Mouse (Mus musculus) liver, adult 2 months (tissue): Measurements from ENCODE around the gene Vmn2r84. TPM values are rescaled to one million over a fixed set of nuclear protein-coding genes. Genes with fewer than 3 reads are reported as not detected.
A peak's percentile ranks its signal among the peaks of the same experiment; 100 is the strongest.
"Not testable (repeated sequence)": the region's sequence is repeated elsewhere in the genome, so short reads cannot be mapped to it uniquely, and the experiment has no call there.

ENCODE experiments used
- DNase-seq: peaks from one replicate; pipeline ENCODE4 v3.0.0-alpha.2; 2011; ENCODE audit warnings: low read depth, low spot score; ENCODE audit errors: extremely low read depth
- H3K27ac ChIP-seq: fragments of 200-500 bp; replicated peaks from 2 replicates; pipeline ENCODE4 v1.5.1; 2012; ENCODE audit warnings: low read depth, mild to moderate bottlenecking, control low read depth, inconsistent platforms, low read length; ENCODE audit not compliant: insufficient read depth
- H3K27me3 ChIP-seq: fragments of 200-500 bp; 2 replicates; pipeline ENCODE4 v1.6.1; 2012; ENCODE audit warnings: mild to moderate bottlenecking, moderate library complexity, low read length, inconsistent platforms; ENCODE audit not compliant: control insufficient read depth, insufficient read depth
- H3K36me3 ChIP-seq: fragments of 200-500 bp; 2 replicates; pipeline ENCODE4 v1.6.1; 2012; ENCODE audit warnings: low read length, inconsistent platforms; ENCODE audit not compliant: control insufficient read depth, insufficient read depth
- H3K4me1 ChIP-seq: fragments of 200-500 bp; 2 replicates; pipeline ENCODE4 v1.6.1; 2011; ENCODE audit warnings: low read length; ENCODE audit not compliant: control insufficient read depth, insufficient read depth
- H3K4me3 ChIP-seq: fragments of 200-500 bp; 2 replicates; pipeline ENCODE4 v1.5.1; 2011; ENCODE audit warnings: low read depth, mild to moderate bottlenecking, control low read depth, low read length, moderate library complexity; ENCODE audit not compliant: insufficient read depth
- H3K79me2 ChIP-seq: fragments of 200-500 bp; 2 replicates; pipeline ENCODE4 v1.6.1; 2012; ENCODE audit warnings: inconsistent platforms, mild to moderate bottlenecking, low read length, moderate library complexity; ENCODE audit not compliant: control insufficient read depth, insufficient read depth
- H3K9ac ChIP-seq: fragments of 200-500 bp; 2 replicates; pipeline ENCODE4 v1.6.1; 2012; ENCODE audit warnings: low read depth, mild to moderate bottlenecking, control low read depth, inconsistent platforms, low read length
- CTCF ChIP-seq: fragments of 200-500 bp; IDR thresholded peaks from 2 replicates; pipeline ENCODE4 v1.5.1; 2011; ENCODE audit warnings: low read depth, low read length, control low read depth
- POLR2A ChIP-seq: fragments of 200-500 bp; IDR thresholded peaks from 2 replicates; pipeline ENCODE4 v1.6.1; 2011; ENCODE audit warnings: low read length, control low read depth; ENCODE audit not compliant: insufficient read depth; ENCODE audit errors: extremely low read depth
- WGBS: fragments of 180-500 bp; shearing (Covaris S2); methylation state at CpG from one replicate; pipeline ENCODE4 v1.1.7; 2018; 5-methylcytosine and 5-hydroxymethylcytosine counted together
- polyA plus RNA-seq: library from polyadenylated mRNA; depleted of rRNA; stranded (reverse); fragments of >200 nt; gene quantifications from 2 replicates; pipeline ENCODE4 v1.2.3, GENCODE M21; 2012; rRNA removed
- total RNA-seq: library from RNA; depleted of rRNA; stranded (reverse); fragments of >200 nt; gene quantifications from 2 replicates; pipeline ENCODE4 v1.2.3, GENCODE M21; 2014; rRNA removed

The Vmn2r84 gene
- total and polyA plus RNA-seq, 2 experiments: not detected

DNA sequence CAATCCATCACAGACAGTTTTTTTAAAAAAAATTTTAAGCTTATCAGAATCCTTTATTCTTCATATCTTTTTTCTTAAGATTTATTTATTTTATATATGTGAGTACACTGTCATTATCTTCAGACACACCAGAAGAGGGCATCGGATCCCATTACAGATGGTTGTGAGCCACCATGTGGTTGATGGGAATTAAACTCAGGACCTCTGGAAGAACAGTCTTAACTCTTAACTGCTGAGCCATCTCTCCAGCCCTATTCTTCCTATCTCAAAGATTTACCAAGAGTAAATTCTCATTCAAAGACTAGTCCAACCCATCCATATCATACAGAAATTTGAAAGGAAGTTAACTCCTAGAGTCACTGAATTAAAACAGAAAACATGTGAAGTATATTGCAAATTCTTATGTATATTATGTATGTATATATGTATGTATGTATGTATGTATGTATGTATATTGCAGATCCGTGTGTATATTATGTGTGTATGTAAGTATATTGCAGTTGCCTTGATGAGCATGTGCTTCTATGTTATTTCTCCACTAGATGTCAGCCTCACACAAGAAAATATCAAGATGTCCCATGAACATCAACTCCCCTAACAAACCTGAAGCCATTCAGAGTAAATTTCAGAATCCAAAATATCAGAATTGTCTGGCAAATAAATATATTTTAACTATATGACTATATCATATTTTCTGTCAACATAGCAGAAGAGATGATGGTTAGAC is 30.5 kb downstream of the Vmn2r84 start:
- DNase-seq: peak; percentile 48
- Histone ChIP-seq H3K4me1 (no peaks in the 10 kb centered on the region), H3K4me3 (no peak overlapping the region), H3K27ac (no peak overlapping the region), H3K9ac (no peak overlapping the region), H3K27me3 (no peaks in the 10 kb centered on the region), H3K36me3 (no peaks in the 10 kb centered on the region), H3K79me2 (no peaks in the 10 kb centered on the region)
- WGBS: 54% methylated on average over 2 of the region's 2 CpGs
- TF ChIP-seq POLR2A: no peak
- peak; percentile 51 for TF ChIP-seq CTCF

DNA sequence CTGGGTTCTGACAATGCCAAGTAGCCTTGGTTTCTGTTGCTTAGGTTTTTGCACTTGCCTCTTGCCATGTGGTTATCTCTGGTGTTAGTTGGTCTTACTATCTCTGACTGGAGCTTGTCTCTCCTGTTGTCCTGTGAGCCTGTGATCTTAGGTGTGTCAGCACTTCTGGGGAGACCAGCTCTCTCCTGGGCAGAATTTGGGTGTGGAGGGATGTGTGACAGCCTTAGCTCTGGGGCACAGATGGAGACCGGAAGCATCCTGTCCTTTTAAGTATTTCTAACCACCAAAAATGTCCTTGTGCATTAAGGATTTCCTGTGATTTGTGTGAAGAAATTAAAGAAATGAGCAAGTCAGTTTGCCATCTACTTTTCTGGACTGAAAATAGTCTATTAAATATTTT is 50.1 kb downstream of the Vmn2r84 start:
- TF ChIP-seq POLR2A (no peak), CTCF (no peak)
- Histone ChIP-seq H3K9ac (no peak overlapping the region), H3K36me3 (no peaks in the 10 kb centered on the region), H3K27ac (no peak overlapping the region), H3K79me2 (no peaks in the 10 kb centered on the region), H3K27me3 (no peaks in the 10 kb centered on the region), H3K4me1 (no peaks in the 10 kb centered on the region), H3K4me3 (no peak overlapping the region)
- WGBS: 86% methylated on average over 1 of the region's 1 CpGs
- DNase-seq: no peak

DNA sequence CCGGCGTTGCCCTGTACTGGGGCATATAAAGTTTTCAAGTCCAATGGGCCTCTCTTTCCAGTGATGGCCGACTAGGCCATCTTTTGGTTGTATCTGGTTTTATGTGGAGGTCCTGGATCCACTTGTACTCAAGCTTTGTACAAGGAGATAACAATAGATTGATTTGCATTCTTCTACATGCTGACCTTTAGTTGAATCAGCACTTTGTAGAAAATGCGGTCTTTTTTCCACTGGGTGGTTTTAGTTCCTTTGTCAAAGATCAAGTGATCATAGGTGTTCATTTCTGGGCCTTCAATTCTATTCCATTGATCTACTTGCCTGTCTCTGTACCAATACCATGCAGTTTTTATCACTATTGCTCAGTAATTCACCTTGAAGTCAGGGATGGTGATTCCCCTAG is 54.1 kb downstream of the Vmn2r84 start:
- 85% methylated on average over 4 of the region's 4 CpGs for WGBS
- not testable (repeated sequence) for H3K27ac ChIP-seq, H3K27me3 ChIP-seq, H3K36me3 ChIP-seq, H3K4me1 ChIP-seq, H3K4me3 ChIP-seq, H3K79me2 ChIP-seq, DNase-seq, H3K9ac ChIP-seq

DNA sequence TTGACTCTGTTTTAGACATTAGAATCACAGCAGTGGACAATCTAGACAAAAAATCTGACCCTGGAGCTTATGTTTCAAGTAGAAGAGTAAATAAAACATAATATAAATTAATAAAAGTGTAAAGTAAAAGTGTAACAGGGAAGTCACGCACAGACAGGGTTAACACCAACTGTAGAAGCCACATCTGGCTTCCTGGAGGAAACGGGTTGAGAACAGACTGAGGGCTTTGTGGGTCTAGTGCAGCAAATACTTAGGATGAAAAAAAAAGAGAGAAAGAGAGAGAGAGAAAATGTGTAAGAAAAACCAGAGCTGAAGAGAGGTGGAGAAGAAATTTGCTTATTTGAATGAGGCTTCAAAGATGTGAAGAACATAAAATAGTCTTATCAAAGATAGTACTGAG is 56.6 kb downstream of the Vmn2r84 start:
- Histone ChIP-seq H3K27me3 (no peaks in the 10 kb centered on the region), H3K9ac (no peak overlapping the region), H3K4me3 (no peak overlapping the region), H3K27ac (no peak overlapping the region), H3K36me3 (no peaks in the 10 kb centered on the region), H3K4me1 (no peaks in the 10 kb centered on the region), H3K79me2 (no peaks in the 10 kb centered on the region)
- TF ChIP-seq CTCF (no peak), POLR2A (no peak)
- 62% methylated on average over 2 of the region's 2 CpGs for WGBS
- DNase-seq: no peak

DNA sequence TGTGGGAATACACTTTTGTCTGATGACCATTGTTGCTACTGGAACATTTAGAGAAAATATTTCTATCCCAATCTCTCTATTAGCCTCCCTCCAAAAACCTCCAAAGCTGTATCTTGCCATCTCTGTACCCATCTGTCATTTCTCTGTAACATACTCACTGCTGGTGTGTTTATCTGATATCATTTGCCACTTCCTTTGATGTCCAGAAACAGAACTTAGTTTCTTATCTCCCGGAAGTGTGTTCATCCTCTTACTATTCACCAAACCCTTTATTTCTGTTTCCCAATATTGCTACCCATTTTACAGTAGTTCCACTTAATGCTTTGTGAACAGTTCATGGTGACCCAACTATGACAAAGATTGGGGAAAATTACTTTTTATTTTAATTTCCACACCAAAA is 57.7 kb downstream of the Vmn2r84 start:
- H3K4me3 ChIP-seq: no peak overlapping the region
- DNase-seq: no peak
- H3K27me3 ChIP-seq: no peaks in the 10 kb centered on the region
- no peak overlapping the region for H3K27ac ChIP-seq
- WGBS: 51% methylated on average over 1 of the region's 1 CpGs
- TF ChIP-seq POLR2A (no peak), CTCF (no peak)
- no peaks in the 10 kb centered on the region for H3K36me3 ChIP-seq
- H3K9ac ChIP-seq: no peak overlapping the region
- no peaks in the 10 kb centered on the region for H3K4me1 ChIP-seq
- H3K79me2 ChIP-seq: no peaks in the 10 kb centered on the region

DNA sequence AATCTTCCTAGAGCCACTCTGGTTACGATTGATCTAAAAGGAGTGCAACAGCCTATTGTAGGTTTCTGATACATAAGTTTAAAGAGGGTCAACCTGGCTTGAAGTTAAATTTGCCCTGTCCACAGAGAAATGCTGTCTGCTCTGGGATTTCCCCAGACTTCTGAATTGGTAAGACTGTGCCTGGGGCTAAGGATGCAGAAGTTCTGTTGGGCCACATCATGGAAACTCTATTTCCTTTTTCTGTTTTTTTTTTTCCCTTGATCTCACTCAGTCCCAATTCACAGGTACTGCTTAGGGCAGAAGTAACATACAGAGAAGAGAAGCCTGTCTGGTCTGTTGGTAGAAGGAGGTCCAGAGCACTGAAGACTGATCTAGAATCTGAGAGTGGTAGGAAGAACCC is 63.4 kb downstream of the Vmn2r84 start:
- no peak for TF ChIP-seq POLR2A
- no peak for TF ChIP-seq CTCF
- DNase-seq: no peak
- 79% methylated on average over 1 of the region's 1 CpGs for WGBS

More for the DNA sequence above, 63.4 kb downstream of the Vmn2r84 start:
- Histone ChIP-seq H3K79me2 (no peaks in the 10 kb centered on the region), H3K4me1 (no peaks in the 10 kb centered on the region), H3K36me3 (no peaks in the 10 kb centered on the region), H3K9ac (no peak overlapping the region), H3K27ac (no peak overlapping the region), H3K27me3 (no peaks in the 10 kb centered on the region), H3K4me3 (no peak overlapping the region)

Other genes with a start within 250 kb of the Vmn2r84 start
- not detected in 2 replicates for gene Olfr825, start 227.6 kb downstream of the Vmn2r84 start, total RNA-seq
- not detected in 2 replicates for gene Olfr825, start 227.6 kb downstream of the Vmn2r84 start, polyA plus RNA-seq
- gene Olfr826, start 210.1 kb downstream of the Vmn2r84 start, total RNA-seq: not detected in 2 replicates
- not detected in 2 replicates for gene Olfr826, start 210.1 kb downstream of the Vmn2r84 start, polyA plus RNA-seq
- not detected in 2 replicates for gene Olfr827, start 179.9 kb downstream of the Vmn2r84 start, total RNA-seq
- gene Olfr827, start 179.9 kb downstream of the Vmn2r84 start, polyA plus RNA-seq: not detected in 2 replicates
- not detected in 2 replicates for gene Neurod4, start 114.1 kb downstream of the Vmn2r84 start, total RNA-seq
- not detected in 2 replicates for gene Neurod4, start 114.1 kb downstream of the Vmn2r84 start, polyA plus RNA-seq
- gene Tespa1, start 71.5 kb downstream of the Vmn2r84 start, total RNA-seq: 0.74 and 1.0 TPM in 2 replicates
- gene Tespa1, start 71.5 kb downstream of the Vmn2r84 start, polyA plus RNA-seq: 0.06 and 0.11 TPM in 2 replicates
- gene Vmn2r85, start 35.4 kb upstream of the Vmn2r84 start, total RNA-seq: not detected in 2 replicates
- gene Vmn2r85, start 35.4 kb upstream of the Vmn2r84 start, polyA plus RNA-seq: not detected in 2 replicates
- not detected in 2 replicates for gene Vmn2r86, start 61.7 kb upstream of the Vmn2r84 start, total RNA-seq
- gene Vmn2r86, start 61.7 kb upstream of the Vmn2r84 start, polyA plus RNA-seq: not detected in 2 replicates
- gene Vmn2r87, start 103.1 kb upstream of the Vmn2r84 start, total RNA-seq: not detected in 2 replicates
- gene Vmn2r87, start 103.1 kb upstream of the Vmn2r84 start, polyA plus RNA-seq: not detected in 2 replicates